Mouse (Mus musculus) thymus, adult 18-20 months (tissue): ENCODE measurements at regions not wholly inside any gene's neighbourhood (a gene's known extent, or its start where the extent isn't known, plus 50 kb on each side); places are given as distances from the start of the nearest gene placed in this dataset.
A peak's percentile ranks its signal among the peaks of the same experiment; 100 is the strongest.

Experiments
- DNase-seq, 2 experiments: peaks; one replicate each; pipeline ENCODE4 v3.0.0; 2022; ENCODE audit warnings: mixed read lengths in 2 of 2

GRCm38 (mm10) chr2:10307376-10307775, 62.9 kb upstream of the Sfmbt2 start:
- DNase-seq = no peak

GRCm38 (mm10) chr2:10309656-10310055, 60.7 kb upstream of the Sfmbt2 start:
- no peak for DNase-seq

- no peak for DNase-seq
Measured at GRCm38 (mm10) chr2:10311719-10312118, 58.6 kb upstream of the Sfmbt2 start.

GRCm38 (mm10) chr2:10312398-10312797, 57.9 kb upstream of the Sfmbt2 start:
- DNase-seq = no peak

GRCm38 (mm10) chr2:10314251-10315243, 55.8 kb upstream of the Sfmbt2 start:
- DNase-seq = peak; percentile 9 to 26

- DNase-seq = no peak
Measured at GRCm38 (mm10) chr2:10316347-10316746, 54.0 kb upstream of the Sfmbt2 start.

- DNase-seq = no peak
Measured at GRCm38 (mm10) chr2:10318166-10318768, 52.0 kb upstream of the Sfmbt2 start.
